Mouse (Mus musculus): ENCODE measurements around the gene Myg1. TPM values are rescaled to one million over a fixed set of nuclear protein-coding genes. Genes with fewer than 3 reads are reported as not detected.
"Not testable (repeated sequence)": the region's sequence is repeated elsewhere in the genome, so short reads cannot be mapped to it uniquely, and the experiment has no call there.

The Myg1 gene
- total and polyA plus RNA-seq, 3 experiments: 19.0 to 27.8 (median 24.1) TPM

GRCm38 (mm10) chr15:102335925-102336324, 4.4 kb downstream of the Myg1 start:
- WGBS: 94% methylated on average over 5 of the region's 5 CpGs
- DNase-seq: not testable (repeated sequence)

GRCm38 (mm10) chr15:102336946-102337345, 5.4 kb downstream of the Myg1 start:
- DNase-seq: no peak
- no peak overlapping the region for H3K4me3 ChIP-seq
- H3K27me3 ChIP-seq (ENCODE audit: control insufficient read depth, insufficient read depth, low read length): no peaks in the 10 kb centered on the region
- no peak for TF ChIP-seq CTCF (IDR thresholded peaks at IDR 0.05)
- TF ChIP-seq POLR2A (IDR thresholded peaks at IDR 0.05; ENCODE audit: insufficient read depth, low read depth, low read length): no peak
- no peak for TF ChIP-seq EP300 (IDR thresholded peaks at IDR 0.05; ENCODE audit: insufficient read depth, low read depth, low read length)
- H3K27ac ChIP-seq: no peak overlapping the region
- WGBS: 79% methylated on average over 4 of the region's 4 CpGs
- no peak overlapping the region for H3K9ac ChIP-seq (ENCODE audit: low read depth, low read length)
- intact Hi-C loops (cut with DNase I): no loop called here
- peaks cover 6% of the 10 kb centered on the region for H3K4me1 ChIP-seq (ENCODE audit: control insufficient read depth, insufficient read depth, low read length)
- H3K36me3 ChIP-seq (ENCODE audit: control insufficient read depth, insufficient read depth, low read length): no peaks in the 10 kb centered on the region
- H3K79me2 ChIP-seq (replicated peaks; ENCODE audit: control insufficient read depth, insufficient read depth, low read length): no peaks in the 10 kb centered on the region

More at GRCm38 (mm10) chr15:102335925-102336324, 4.4 kb downstream of the Myg1 start:
- H3K27ac ChIP-seq; H3K79me2 ChIP-seq (replicated peaks; ENCODE audit: control insufficient read depth, insufficient read depth, low read length); H3K36me3 ChIP-seq (ENCODE audit: control insufficient read depth, insufficient read depth, low read length); intact Hi-C loops (cut with DNase I); H3K4me1 ChIP-seq (ENCODE audit: control insufficient read depth, insufficient read depth, low read length); H3K4me3 ChIP-seq; H3K27me3 ChIP-seq (ENCODE audit: control insufficient read depth, insufficient read depth, low read length); H3K9ac ChIP-seq (ENCODE audit: low read depth, low read length): not testable (repeated sequence)
- peak; percentile 35 for TF ChIP-seq CTCF (IDR thresholded peaks at IDR 0.05)

- no peaks in the 10 kb centered on the region for H3K79me2 ChIP-seq (replicated peaks; ENCODE audit: control insufficient read depth, insufficient read depth, low read length)
- no peak for DNase-seq
- intact Hi-C loops (cut with DNase I): loop anchor here (5.0 kb wide), 2 partner anchors 38 to 103 kb away; no protein-coding TSS in a partner anchor
- H3K27ac ChIP-seq: no peak overlapping the region
- no peaks in the 10 kb centered on the region for H3K27me3 ChIP-seq (ENCODE audit: control insufficient read depth, insufficient read depth, low read length)
- H3K4me1 ChIP-seq (ENCODE audit: control insufficient read depth, insufficient read depth, low read length): no peaks in the 10 kb centered on the region
- TF ChIP-seq CTCF (IDR thresholded peaks at IDR 0.05) (no peak), EP300 (IDR thresholded peaks at IDR 0.05; ENCODE audit: insufficient read depth, low read depth, low read length) (no peak), POLR2A (IDR thresholded peaks at IDR 0.05; ENCODE audit: insufficient read depth, low read depth, low read length) (no peak)
- WGBS: 70% methylated on average over 5 of the region's 5 CpGs
- H3K4me3 ChIP-seq: no peak overlapping the region
- H3K36me3 ChIP-seq (ENCODE audit: control insufficient read depth, insufficient read depth, low read length): no peaks in the 10 kb centered on the region
- H3K9ac ChIP-seq (ENCODE audit: low read depth, low read length): no peak overlapping the region
Measured at GRCm38 (mm10) chr15:102339612-102340011, 8.1 kb downstream of the Myg1 start.

- Histone ChIP-seq H3K27me3 (ENCODE audit: control insufficient read depth, insufficient read depth, low read length) (no peaks in the 10 kb centered on the region), H3K4me1 (ENCODE audit: control insufficient read depth, insufficient read depth, low read length) (no peaks in the 10 kb centered on the region), H3K9ac (ENCODE audit: low read depth, low read length) (no peak overlapping the region), H3K4me3 (no peak overlapping the region), H3K27ac (no peak overlapping the region), H3K79me2 (replicated peaks; ENCODE audit: control insufficient read depth, insufficient read depth, low read length) (no peaks in the 10 kb centered on the region), H3K36me3 (ENCODE audit: control insufficient read depth, insufficient read depth, low read length) (no peaks in the 10 kb centered on the region)
- WGBS: 3% methylated on average over 1 of the region's 1 CpGs
- DNase-seq: peak; percentile 31 to 60
- TF ChIP-seq CTCF (IDR thresholded peaks at IDR 0.05): peak; percentile 90; the same call in 1 of the 2 replicates
- no peak for TF ChIP-seq EP300 (IDR thresholded peaks at IDR 0.05; ENCODE audit: insufficient read depth, low read depth, low read length)
- intact Hi-C loops (cut with DNase I): loop anchor here (5.0 kb wide), 2 partner anchors 36 to 101 kb away; no protein-coding TSS in a partner anchor
Measured at GRCm38 (mm10) chr15:102341580-102341979, 10.1 kb downstream of the Myg1 start.

GRCm38 (mm10) chr15:102344490-102344889, 13.0 kb downstream of the Myg1 start:
- H3K9ac ChIP-seq (ENCODE audit: low read depth, low read length): no peak overlapping the region
- intact Hi-C loops (cut with DNase I): loop anchor here (5.0 kb wide), 2 partner anchors 33 to 98 kb away; no protein-coding TSS in a partner anchor
- no peaks in the 10 kb centered on the region for H3K36me3 ChIP-seq (ENCODE audit: control insufficient read depth, insufficient read depth, low read length)
- H3K27me3 ChIP-seq (ENCODE audit: control insufficient read depth, insufficient read depth, low read length): no peaks in the 10 kb centered on the region
- H3K27ac ChIP-seq: no peak overlapping the region
- H3K79me2 ChIP-seq (replicated peaks; ENCODE audit: control insufficient read depth, insufficient read depth, low read length): no peaks in the 10 kb centered on the region
- no peak for DNase-seq
- 97% methylated on average over 3 of the region's 3 CpGs for WGBS
- TF ChIP-seq CTCF (IDR thresholded peaks at IDR 0.05): no peak
- no peaks in the 10 kb centered on the region for H3K4me1 ChIP-seq (ENCODE audit: control insufficient read depth, insufficient read depth, low read length)
- no peak overlapping the region for H3K4me3 ChIP-seq

GRCm38 (mm10) chr15:102346444-102346843, 14.9 kb downstream of the Myg1 start:
- H3K36me3 ChIP-seq (ENCODE audit: control insufficient read depth, insufficient read depth, low read length): no peaks in the 10 kb centered on the region

More at GRCm38 (mm10) chr15:102346444-102346843, 14.9 kb downstream of the Myg1 start:
- DNase-seq: no peak
- Histone ChIP-seq H3K4me3 (no peak overlapping the region), H3K4me1 (ENCODE audit: control insufficient read depth, insufficient read depth, low read length) (peaks cover 4% of the 10 kb centered on the region), H3K27me3 (ENCODE audit: control insufficient read depth, insufficient read depth, low read length) (no peaks in the 10 kb centered on the region), H3K79me2 (replicated peaks; ENCODE audit: control insufficient read depth, insufficient read depth, low read length) (no peaks in the 10 kb centered on the region), H3K9ac (ENCODE audit: low read depth, low read length) (no peak overlapping the region), H3K27ac (no peak overlapping the region)
- WGBS: 70% methylated on average over 4 of the region's 4 CpGs
- TF ChIP-seq EP300 (IDR thresholded peaks at IDR 0.05; ENCODE audit: insufficient read depth, low read depth, low read length) (no peak), POLR2A (IDR thresholded peaks at IDR 0.05; ENCODE audit: insufficient read depth, low read depth, low read length) (no peak), CTCF (IDR thresholded peaks at IDR 0.05) (no peak)
- intact Hi-C loops (cut with DNase I): no loop called here

Data from heart, adult 2 months (tissue).